Comparison of ENCODE assay signal across 10 mouse cellular contexts in genomic region chr5:140571673-140572072, GRCm38 (mm10). TPM values are rescaled to one million over a fixed set of nuclear protein-coding genes. Genes with fewer than 3 reads are reported as not detected.
DNase-seq lines count a peak whose midpoint lies in the region; ATAC-seq and TF ChIP-seq lines count a peak whose summit lies in the region.
"Had no signal": no experiment of that assay in that cellular context is flagged by ENCODE, and none has a peak within 500 bp of the region (broad histone marks: within the 10 kb centered on the region; RNA-seq: fewer than 3 reads in every experiment).

No protein-coding gene starts in this region.

- in situ Hi-C loops in ES-E14 (cut with MboI; ENCODE audit: low sequenced_read_pairs in 2 of 2, unreplicated experiment in 2 of 2), result no loop called here

- H3K27ac ChIP-seq in hindbrain, embryonic 10.5 days, result peak overlapping the region; percentile 76
- no peak overlapping the region for H3K27ac ChIP-seq in hindbrain, embryonic 16.5 days (ENCODE audit: low read depth, low read length)
- no peak overlapping the region; the same call in 1 of the 2 replicates for H3K27ac ChIP-seq in ES-E14 (ENCODE audit: insufficient read depth, low read depth, low read length, poor library complexity, severe bottlenecking)
- no peak overlapping the region for H3K27ac ChIP-seq in forebrain, embryonic 14.5 days (ENCODE audit: low read depth, low read length)
- H3K27ac ChIP-seq: limb, embryonic 12.5 days had no signal

- no peaks in the 10 kb centered on the region for H3K36me3 ChIP-seq in hindbrain, embryonic 10.5 days
- no peaks in the 10 kb centered on the region for H3K36me3 ChIP-seq in hindbrain, embryonic 16.5 days (ENCODE audit: control insufficient read depth, insufficient read depth, low read length)
- no peaks in the 10 kb centered on the region for H3K36me3 ChIP-seq in ES-E14 (ENCODE audit: control insufficient read depth, insufficient read depth, low read length, poor library complexity, severe bottlenecking)
- H3K36me3 ChIP-seq in forebrain, embryonic 14.5 days (ENCODE audit: control insufficient read depth, insufficient read depth, low read length), result no peaks in the 10 kb centered on the region
- H3K36me3 ChIP-seq: G1E; limb, embryonic 12.5 days had no signal

- H3K4me2 ChIP-seq in hindbrain, embryonic 16.5 days (ENCODE audit: low read length), result no peak overlapping the region
- H3K4me2 ChIP-seq in forebrain, embryonic 14.5 days (ENCODE audit: low read length), result no peak overlapping the region
- H3K4me2 ChIP-seq: limb, embryonic 12.5 days had no signal

- no peak overlapping the region for H3K4me3 ChIP-seq in hindbrain, embryonic 10.5 days
- H3K4me3 ChIP-seq in hindbrain, embryonic 16.5 days (ENCODE audit: low read length), result no peak overlapping the region
- no peak overlapping the region for H3K4me3 ChIP-seq in ES-E14 (ENCODE audit: insufficient read depth in 1 of 2, low read depth in 1 of 2, low read length in 2 of 2, poor library complexity in 1 of 2, severe bottlenecking in 1 of 2)
- no peak overlapping the region for H3K4me3 ChIP-seq in forebrain, embryonic 14.5 days (ENCODE audit: low read depth, low read length)
- H3K4me3 ChIP-seq: limb, embryonic 12.5 days had no signal

- DNase-seq in hindbrain, embryonic 10.5 days (ENCODE audit: low spot score), result no peak
- DNase-seq in ES-E14 (ENCODE audit: low read depth, low spot score), result no peak
- peak; percentile 25 for DNase-seq in fat pad, adult 2 months (ENCODE audit: extremely low read depth, low read depth, low spot score)
- DNase-seq in kidney, adult 9 months, result peak; percentile 53
- DNase-seq in testis, postnatal 14 days (ENCODE audit: low spot score), result peak; percentile 64
- DNase-seq in right cerebral cortex, adult 2 months (ENCODE audit: low spot score in 2 of 2), result no peak
- no peak for DNase-seq in forebrain, embryonic 14.5 days (ENCODE audit: low spot score)

- peaks cover 50% of the 10 kb centered on the region for H3K4me1 ChIP-seq in hindbrain, embryonic 10.5 days (replicated peaks)
- peaks cover 5% of the 10 kb centered on the region; the same call in 1 of the 2 replicates for H3K4me1 ChIP-seq in hindbrain, embryonic 16.5 days (ENCODE audit: control insufficient read depth, insufficient read depth, low read depth, low read length)
- H3K4me1 ChIP-seq in ES-E14 (ENCODE audit: control insufficient read depth in 2 of 2, insufficient read depth in 2 of 2, low read length in 2 of 2, poor library complexity in 1 of 2), result peaks cover 9 to 24% of the 10 kb centered on the region in 2 experiments
- peaks cover 2% of the 10 kb centered on the region; the same call in 1 of the 2 replicates for H3K4me1 ChIP-seq in forebrain, embryonic 14.5 days (ENCODE audit: control insufficient read depth, insufficient read depth, low read length)

- no peak overlapping the region for H3K9ac ChIP-seq in hindbrain, embryonic 16.5 days (ENCODE audit: low read depth, low read length)
- H3K9ac ChIP-seq in ES-E14 (ENCODE audit: insufficient read depth, low read depth, low read length, poor library complexity, severe bottlenecking), result peak overlapping the region; percentile 22; the same call in 1 of the 2 replicates
- no peak overlapping the region for H3K9ac ChIP-seq in forebrain, embryonic 14.5 days (ENCODE audit: low read length)
- H3K9ac ChIP-seq: limb, embryonic 12.5 days had no signal

- no peaks in the 10 kb centered on the region for H3K27me3 ChIP-seq in hindbrain, embryonic 10.5 days (ENCODE audit: insufficient read depth, poor library complexity, severe bottlenecking)
- no peaks in the 10 kb centered on the region for H3K27me3 ChIP-seq in hindbrain, embryonic 16.5 days (replicated peaks; ENCODE audit: control insufficient read depth, insufficient read depth, low read length)
- no peaks in the 10 kb centered on the region for H3K27me3 ChIP-seq in forebrain, embryonic 14.5 days (replicated peaks; ENCODE audit: control insufficient read depth, insufficient read depth, low read length)
- H3K27me3 ChIP-seq: limb, embryonic 12.5 days had no signal

- WGBS in hindbrain, embryonic 10.5 days, result 67% methylated on average over 10 of the region's 10 CpGs
- whole genome bisulfite sequencing in hindbrain, embryonic 16.5 days, result 32% methylated on average over 10 of the region's 10 CpGs
- WGBS in forebrain, embryonic 14.5 days, result 69% methylated on average over 10 of the region's 10 CpGs

- ATAC-seq in hindbrain, embryonic 16.5 days, result no peak
- no peak for ATAC-seq in forebrain, embryonic 14.5 days

- H3K9me3 ChIP-seq in hindbrain, embryonic 10.5 days, result no peaks in the 10 kb centered on the region
- no peaks in the 10 kb centered on the region for H3K9me3 ChIP-seq in hindbrain, embryonic 16.5 days (ENCODE audit: control insufficient read depth, low read length)
- no peaks in the 10 kb centered on the region for H3K9me3 ChIP-seq in ES-E14 (ENCODE audit: control insufficient read depth, insufficient read depth, low read depth, low read length)
- H3K9me3 ChIP-seq in forebrain, embryonic 14.5 days (replicated peaks; ENCODE audit: control insufficient read depth, low read length), result no peaks in the 10 kb centered on the region
- H3K9me3 ChIP-seq: G1E; limb, embryonic 12.5 days had no signal

TF ChIP-seq in ES-E14, 5 proteins besides CTCF, POLR2A, EP300 and RAD21:
- no peak for TF ChIP-seq ZNF384 (IDR thresholded peaks at IDR 0.05; ENCODE audit: low read depth, low read length)
- TF ChIP-seq MAFK (IDR thresholded peaks at IDR 0.05; ENCODE audit: insufficient read depth, low read depth, low read length), result no peak
- TF ChIP-seq CHD2 (IDR thresholded peaks at IDR 0.05; ENCODE audit: low read depth, low read length), result no peak
- TF ChIP-seq HCFC1 (IDR thresholded peaks at IDR 0.05; ENCODE audit: borderline replicate concordance, insufficient read depth, low read length), result no peak
- TF ChIP-seq ZC3H11A (IDR thresholded peaks at IDR 0.05; ENCODE audit: borderline replicate concordance, low read depth, low read length), result no peak

RNA-seq across cellular contexts. Expression of gene Grifin, which starts 6.8 kb away (rescaled TPM):
- polyA plus RNA-seq in hindbrain, embryonic 10.5 days (2016; fragmentation: Nextera tagmentation; extraction: Ambion mirVana), result not detected in 2 replicates
- 0.36 TPM in 1 of 2 replicates, not detected in the other for polyA plus RNA-seq in hindbrain, embryonic 16.5 days (2015; fragmentation: Nextera tagmentation; extraction: Ambion mirVana)
- total RNA-seq in ES-E14 (2012; rRNA removed), result 0.89 TPM in 1 of 2 replicates, not detected in the other
- 0.38 TPM in 1 of 2 replicates, not detected in the other for polyA plus RNA-seq in forebrain, embryonic 14.5 days (2014; fragmentation: Nextera tagmentation; extraction: Ambion mirVana)
- total RNA-seq: G1E had no signal
- polyA plus RNA-seq: G1E had no signal

RNA-seq across cellular contexts. Expression of gene Lfng, which starts 35.4 kb away (rescaled TPM):
- 40.9 and 51.2 TPM in 2 replicates for polyA plus RNA-seq in hindbrain, embryonic 10.5 days (2016; fragmentation: Nextera tagmentation; extraction: Ambion mirVana)
- polyA plus RNA-seq in hindbrain, embryonic 16.5 days (2015; fragmentation: Nextera tagmentation; extraction: Ambion mirVana), result 27.1 and 30.2 TPM in 2 replicates
- 13.3 and 28.1 TPM in 2 replicates for total RNA-seq in ES-E14 (2012; rRNA removed)
- 30.9 TPM in 2 replicates for polyA plus RNA-seq in forebrain, embryonic 14.5 days (2014; fragmentation: Nextera tagmentation; extraction: Ambion mirVana)

Comparison
In these comparisons a context has a peak if more than half of its experiments do, and no peak if none do; other contexts are left out.
1. DNase-seq: peak in fat pad, adult 2 months (single experiment), kidney, adult 9 months (single experiment) and testis, postnatal 14 days (single experiment); none in hindbrain, embryonic 10.5 days (single experiment), ES-E14 (single experiment), right cerebral cortex, adult 2 months (0 of 2) and forebrain, embryonic 14.5 days (single experiment).